Mouse (Mus musculus) forebrain, embryonic 16.5 days (tissue): ENCODE data around the gene Dnm3. TPM values are rescaled to one million over a fixed set of nuclear protein-coding genes. Genes with fewer than 3 reads are reported as not detected.

Experiments
- ATAC-seq: fragments of 200-750 bp; cut with Nextera tagmentation; 2 replicates; pipeline ENCODE4 v1.8.0; 2017; ENCODE audit warnings: mild to moderate bottlenecking, moderate library complexity
- H3K27ac ChIP-seq: fragments of 300-500 bp; sonication (generic); 2 replicates; pipeline ENCODE4 v1.5.1; 2014; ENCODE audit warnings: low read length, control low read depth
- H3K27me3 ChIP-seq: fragments of 300-500 bp; sonication (generic); replicated peaks from 2 replicates; pipeline ENCODE4 v1.6.1; 2014; ENCODE audit warnings: low read length; ENCODE audit not compliant: control insufficient read depth, insufficient read depth
- H3K36me3 ChIP-seq: fragments of 300-500 bp; sonication (generic); 2 replicates; pipeline ENCODE4 v1.6.1; 2014; ENCODE audit not compliant: control insufficient read depth, insufficient read depth
- H3K4me1 ChIP-seq: fragments of 300-500 bp; sonication (generic); replicated peaks from 2 replicates; pipeline ENCODE4 v1.6.1; 2014; ENCODE audit warnings: low read length; ENCODE audit not compliant: control insufficient read depth, insufficient read depth
- H3K4me2 ChIP-seq: fragments of 300-500 bp; sonication (generic); 2 replicates; pipeline ENCODE4 v1.6.1; 2014; ENCODE audit warnings: mild to moderate bottlenecking, low read length, control low read depth
- H3K4me3 ChIP-seq: fragments of 300-500 bp; sonication (generic); replicated peaks from 2 replicates; pipeline ENCODE4 v1.5.1; 2014; ENCODE audit warnings: mild to moderate bottlenecking, low read length, control low read depth
- H3K9ac ChIP-seq: fragments of 300-500 bp; sonication (generic); replicated peaks from 2 replicates; pipeline ENCODE4 v1.6.1; 2014; ENCODE audit warnings: low read depth, low read length, control low read depth
- H3K9me3 ChIP-seq: fragments of 300-500 bp; sonication (generic); 2 replicates; pipeline ENCODE4 v1.6.1; 2016; ENCODE audit warnings: low read length; ENCODE audit not compliant: control insufficient read depth
- WGBS: fragments of 180-500 bp; shearing (Covaris S2); extraction: QIAGEN DNeasy Blood & Tissue Kit; methylation state at CpG from one replicate; pipeline ENCODE4 v1.1.7; 2014; 5-methylcytosine and 5-hydroxymethylcytosine counted together
- polyA plus RNA-seq: library from polyadenylated mRNA; unstranded; fragments of >200 nt; fragmentation: Nextera tagmentation; extraction: Ambion mirVana; gene quantifications from 2 replicates; pipeline ENCODE4 v1.2.1, GENCODE M21; 2015

Gene Dnm3
- polyA plus RNA-seq, 1 experiment from 2014 or later = 41.8 TPM

GRCm38 (mm10) chr1:162323142-162323541 lies 154.7 kb downstream of the Dnm3 start:
- Histone ChIP-seq H3K27me3 (no peaks in the 10 kb centered on the region), H3K36me3 (0 out of 2 replicates have a peak, but pooled peaks cover 2% of the 10 kb centered on the region), H3K4me1 (peaks cover 7% of the 10 kb centered on the region), H3K9ac (no peak overlapping the region), H3K4me2 (no peak overlapping the region), H3K27ac (no peak overlapping the region), H3K4me3 (no peak overlapping the region), H3K9me3 (no peaks in the 10 kb centered on the region)
- WGBS = 44% methylated on average over 2 of the region's 2 CpGs
- ATAC-seq = no peak

- ATAC-seq = peak; percentile 95
- WGBS = 30% methylated on average over 11 of the region's 11 CpGs
These were observed 164.2 kb downstream of the Dnm3 start for GRCm38 (mm10) chr1:162313451-162314276.

GRCm38 (mm10) chr1:162312621-162313020 lies 165.2 kb downstream of the Dnm3 start:
- no peaks in the 10 kb centered on the region for H3K27me3 ChIP-seq
- ATAC-seq = no peak
- no peaks in the 10 kb centered on the region for H3K36me3 ChIP-seq
- H3K4me2 ChIP-seq = no peak overlapping the region
- H3K27ac ChIP-seq = no peak overlapping the region
- WGBS = 73% methylated on average over 2 of the region's 2 CpGs
- H3K4me3 ChIP-seq = no peak overlapping the region
- H3K9me3 ChIP-seq = no peaks in the 10 kb centered on the region
- no peak overlapping the region for H3K9ac ChIP-seq
- H3K4me1 ChIP-seq = no peaks in the 10 kb centered on the region

More at GRCm38 (mm10) chr1:162313451-162314276, 164.2 kb downstream of the Dnm3 start:
- peak overlapping the region; percentile 49 for H3K9ac ChIP-seq
- H3K4me1 ChIP-seq = no peaks in the 10 kb centered on the region
- H3K9me3 ChIP-seq = no peaks in the 10 kb centered on the region
- 0 out of 2 replicates have a peak, but pooled peaks cover 2% of the 10 kb centered on the region for H3K36me3 ChIP-seq
- no peak overlapping the region for H3K4me3 ChIP-seq
- no peaks in the 10 kb centered on the region for H3K27me3 ChIP-seq
- no peak overlapping the region for H3K27ac ChIP-seq
- peak overlapping the region; percentile 38 for H3K4me2 ChIP-seq

DNA sequence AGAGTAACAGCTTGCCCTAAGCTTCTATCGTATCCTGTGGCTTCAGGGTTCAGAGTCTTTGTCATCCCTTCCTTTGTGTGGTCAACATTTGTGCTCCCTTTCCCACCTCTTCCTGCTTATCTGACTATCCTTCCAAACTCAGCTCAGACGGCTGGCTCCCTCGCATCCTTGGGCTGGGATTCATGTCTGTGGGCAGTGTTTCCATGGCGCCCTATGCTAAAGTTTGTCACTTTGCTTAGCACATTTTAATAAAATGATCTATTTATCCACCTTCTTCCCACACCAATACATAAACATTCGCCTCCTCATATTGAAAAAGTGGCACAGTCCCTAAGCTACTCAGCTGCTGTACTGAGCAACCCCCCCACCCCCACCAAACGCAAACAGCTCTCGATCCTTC lies 165.7 kb downstream of the Dnm3 start:
- Histone ChIP-seq H3K4me3 (no peak overlapping the region), H3K36me3 (no peaks in the 10 kb centered on the region), H3K4me1 (no peaks in the 10 kb centered on the region), H3K9me3 (no peaks in the 10 kb centered on the region), H3K4me2 (no peak overlapping the region), H3K9ac (no peak overlapping the region), H3K27ac (no peak overlapping the region), H3K27me3 (no peaks in the 10 kb centered on the region)
- 74% methylated on average over 7 of the region's 7 CpGs for WGBS
- ATAC-seq = no peak

GRCm38 (mm10) chr1:162305247-162305646 lies 172.6 kb downstream of the Dnm3 start:
- Histone ChIP-seq H3K4me1 (0 out of 2 replicates have a peak, but pooled peaks cover 2% of the 10 kb centered on the region), H3K9ac (no peak overlapping the region), H3K9me3 (no peaks in the 10 kb centered on the region), H3K4me2 (no peak overlapping the region), H3K27ac (no peak overlapping the region), H3K27me3 (no peaks in the 10 kb centered on the region), H3K36me3 (no peaks in the 10 kb centered on the region), H3K4me3 (no peak overlapping the region)
- 82% methylated on average over 6 of the region's 6 CpGs for WGBS
- ATAC-seq = no peak

GRCm38 (mm10) chr1:162302480-162302879 lies 175.4 kb downstream of the Dnm3 start:
- Histone ChIP-seq H3K4me2 (no peak overlapping the region), H3K4me3 (no peak overlapping the region), H3K4me1 (peaks cover 6% of the 10 kb centered on the region; the same call in 1 of the 2 replicates), H3K36me3 (no peaks in the 10 kb centered on the region), H3K9ac (no peak overlapping the region), H3K27ac (no peak overlapping the region), H3K9me3 (no peaks in the 10 kb centered on the region), H3K27me3 (no peaks in the 10 kb centered on the region)
- 37% methylated on average over 4 of the region's 4 CpGs for WGBS
- ATAC-seq = no peak

DNA sequence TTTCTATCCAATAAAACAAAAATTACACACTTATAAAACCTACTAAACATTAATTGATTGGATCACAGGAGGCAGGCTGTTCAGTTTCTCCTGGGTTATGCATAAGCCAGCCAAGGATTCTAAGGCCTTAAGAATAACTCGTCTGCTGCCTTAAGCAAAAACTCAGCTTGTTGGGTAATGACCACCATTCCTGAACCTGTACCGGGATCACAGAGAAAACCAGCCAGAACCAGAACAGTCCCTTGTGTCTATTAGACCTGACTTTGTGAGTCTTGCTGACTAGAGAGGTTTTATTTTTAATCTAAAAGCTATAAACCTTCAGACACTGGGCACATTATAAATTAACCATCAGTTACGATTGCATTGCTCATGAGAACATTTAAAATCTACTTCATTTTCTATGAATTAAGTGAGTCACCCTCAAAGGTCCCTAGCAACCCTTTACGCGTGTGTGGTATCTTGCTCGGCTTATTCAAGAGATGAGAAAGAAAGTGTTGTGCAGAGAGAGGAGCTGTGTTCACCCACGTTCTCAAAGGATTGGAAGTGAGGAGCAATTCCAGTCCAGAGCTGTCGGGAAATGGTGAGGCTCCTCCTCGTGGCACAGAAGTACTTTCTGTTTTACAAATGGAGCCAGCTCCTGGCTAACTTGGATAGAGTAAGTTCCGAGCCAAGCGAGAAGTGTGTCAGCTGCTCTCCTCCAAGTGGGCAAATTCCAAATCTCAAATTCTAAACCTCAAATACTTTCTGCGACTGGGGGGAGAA lies 178.1 kb downstream of the Dnm3 start:
- no peak overlapping the region for H3K4me3 ChIP-seq
- no peaks in the 10 kb centered on the region for H3K27me3 ChIP-seq
- no peaks in the 10 kb centered on the region for H3K9me3 ChIP-seq
- peaks cover 6% of the 10 kb centered on the region; the same call in 1 of the 2 replicates for H3K4me1 ChIP-seq
- ATAC-seq = peak; percentile 70
- H3K4me2 ChIP-seq = no peak overlapping the region
- 60% methylated on average over 12 of the region's 12 CpGs for WGBS
- H3K36me3 ChIP-seq = no peaks in the 10 kb centered on the region
- no peak overlapping the region for H3K27ac ChIP-seq
- H3K9ac ChIP-seq = no peak overlapping the region

- H3K9ac ChIP-seq = no peak overlapping the region
- H3K27ac ChIP-seq = no peak overlapping the region
- no peak overlapping the region for H3K4me3 ChIP-seq
- no peaks in the 10 kb centered on the region for H3K27me3 ChIP-seq
- ATAC-seq = peak; percentile 44; the same call in 1 of the 2 replicates
- no peak overlapping the region for H3K4me2 ChIP-seq
- H3K36me3 ChIP-seq = no peaks in the 10 kb centered on the region
- H3K9me3 ChIP-seq = no peaks in the 10 kb centered on the region
- WGBS = 38% methylated on average over 3 of the region's 3 CpGs
- peaks cover 15% of the 10 kb centered on the region; the same call in 1 of the 2 replicates for H3K4me1 ChIP-seq
These were observed 179.3 kb downstream of the Dnm3 start for GRCm38 (mm10) chr1:162298527-162298926.

DNA sequence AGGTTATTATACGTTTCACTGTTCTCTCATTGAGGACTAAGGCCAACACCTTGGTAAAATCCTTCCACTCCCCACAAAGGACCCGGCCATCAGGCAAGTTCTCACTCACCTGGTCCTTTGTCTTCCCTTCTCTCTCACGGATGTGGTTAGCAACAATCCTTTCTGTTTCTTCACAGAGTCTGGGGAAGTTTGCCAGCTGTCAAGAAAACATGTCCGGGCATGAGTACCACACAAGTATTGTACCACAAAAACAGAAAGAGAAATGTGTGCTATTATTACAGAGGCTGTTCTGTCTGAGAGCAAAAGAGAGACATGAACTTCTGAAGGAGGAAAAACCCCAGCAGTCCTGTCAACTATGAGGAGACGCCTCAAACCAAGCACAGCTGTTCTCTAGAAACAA lies 182.4 kb downstream of the Dnm3 start:
- Histone ChIP-seq H3K4me1 (peaks cover 15% of the 10 kb centered on the region; the same call in 1 of the 2 replicates), H3K27ac (no peak overlapping the region), H3K9me3 (no peaks in the 10 kb centered on the region), H3K4me2 (no peak overlapping the region), H3K9ac (no peak overlapping the region), H3K4me3 (no peak overlapping the region), H3K27me3 (no peaks in the 10 kb centered on the region), H3K36me3 (no peaks in the 10 kb centered on the region)
- whole genome bisulfite sequencing = 58% methylated on average over 5 of the region's 5 CpGs
- ATAC-seq = no peak
